Mouse (Mus musculus): ENCODE measurements around the gene Samhd1.
"Not testable (repeated sequence)": the region's sequence is repeated elsewhere in the genome, so short reads cannot be mapped to it uniquely, and the experiment has no call there.

Gene Samhd1

GRCm38 (mm10) chr2:157135014-157135413 lies at the start of gene Samhd1:
Samhd1 (minus strand) TSS chr2:157135265.
- peak; percentile 95 to 97 for DNase-seq

- no peak for DNase-seq
Observed at GRCm38 (mm10) chr2:157178167-157178566, 43.1 kb upstream of the Samhd1 start.

GRCm38 (mm10) chr2:157176248-157176647 lies 41.2 kb upstream of the Samhd1 start:
- DNase-seq = no peak

GRCm38 (mm10) chr2:157174416-157174815 lies 39.4 kb upstream of the Samhd1 start:
- DNase-seq = peak in 1 of 2 experiments; percentile 6

GRCm38 (mm10) chr2:157173555-157173954 lies 38.5 kb upstream of the Samhd1 start:
- DNase-seq = no peak

- no peak for DNase-seq
Observed at GRCm38 (mm10) chr2:157172984-157173383, 37.9 kb upstream of the Samhd1 start.

- DNase-seq = no peak
Observed at GRCm38 (mm10) chr2:157170626-157171025, 35.6 kb upstream of the Samhd1 start.

GRCm38 (mm10) chr2:157170166-157170565 lies 35.1 kb upstream of the Samhd1 start:
- DNase-seq = no peak

GRCm38 (mm10) chr2:157166371-157167080 lies 31.5 kb upstream of the Samhd1 start:
- DNase-seq = no peak

- not testable (repeated sequence) for DNase-seq
Observed at GRCm38 (mm10) chr2:157165312-157166224, 30.5 kb upstream of the Samhd1 start.

GRCm38 (mm10) chr2:157164101-157164500 lies 29.0 kb upstream of the Samhd1 start:
- no peak for DNase-seq

GRCm38 (mm10) chr2:157156079-157156478 lies 21.0 kb upstream of the Samhd1 start:
- DNase-seq = no peak

GRCm38 (mm10) chr2:157153235-157153634 lies 18.2 kb upstream of the Samhd1 start:
- DNase-seq = no peak

GRCm38 (mm10) chr2:157148417-157148816 lies 13.4 kb upstream of the Samhd1 start:
- DNase-seq = no peak

- DNase-seq = no peak
Observed at GRCm38 (mm10) chr2:157147397-157148020, 12.4 kb upstream of the Samhd1 start.

GRCm38 (mm10) chr2:157145173-157145572 lies 10.1 kb upstream of the Samhd1 start:
- DNase-seq = no peak

GRCm38 (mm10) chr2:157144132-157144531 lies 9.1 kb upstream of the Samhd1 start:
- no peak for DNase-seq

- DNase-seq = no peak
Observed at GRCm38 (mm10) chr2:157141962-157142361, 6.9 kb upstream of the Samhd1 start.

GRCm38 (mm10) chr2:157139251-157139802 lies 4.3 kb upstream of the Samhd1 start:
- no peak for DNase-seq

GRCm38 (mm10) chr2:157138808-157139207 lies 3.7 kb upstream of the Samhd1 start:
- DNase-seq = no peak

GRCm38 (mm10) chr2:157137959-157138731 lies 3.1 kb upstream of the Samhd1 start:
- peak in 1 of 2 experiments; percentile 37 for DNase-seq

- DNase-seq = no peak
Observed at GRCm38 (mm10) chr2:157136646-157137045, 1.6 kb upstream of the Samhd1 start.
